Mouse (Mus musculus) heart, adult 2 months (tissue): Measurements from ENCODE around the gene Tab2.

Experiments used
- CTCF ChIP-seq: fragments of 200-600 bp; IDR thresholded peaks from 2 replicates; pipeline ENCODE4 v1.8.1; 2022; ENCODE audit warnings: antibody characterized with exemption, mild to moderate bottlenecking, moderate library complexity
- POLR2A ChIP-seq: fragments of 200-500 bp; IDR thresholded peaks from 2 replicates; pipeline ENCODE4 v1.6.1; 2011; ENCODE audit warnings: mild to moderate bottlenecking, low read depth, low read length, control low read depth; ENCODE audit not compliant: insufficient read depth

DNA sequence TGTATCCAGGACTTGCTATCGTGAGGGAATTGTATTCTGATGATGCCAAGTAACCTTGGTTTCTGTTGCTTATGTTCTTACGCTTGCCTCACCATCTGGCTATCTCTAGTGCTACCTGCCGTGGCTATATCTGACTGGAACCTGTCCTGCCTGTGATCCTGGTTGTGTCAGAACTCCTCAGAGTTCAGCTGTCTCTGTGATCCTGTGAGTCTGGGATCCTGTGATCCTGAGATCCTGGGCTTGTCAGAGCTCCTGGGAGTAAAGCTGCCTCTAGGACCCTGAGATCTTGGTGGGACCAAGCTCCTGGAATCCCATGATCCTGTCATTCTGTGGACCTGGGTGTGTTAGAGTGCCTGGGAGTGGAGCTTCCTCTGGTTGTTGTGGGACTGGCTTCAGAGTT, 74.1 kb downstream of the Tab2 start:
- TF ChIP-seq CTCF (no peak), POLR2A (no peak)
